Mouse (Mus musculus) left cerebral cortex, adult 2 months (tissue): ENCODE results near the gene Sowaha. TPM values are rescaled to one million over a fixed set of nuclear protein-coding genes. Genes with fewer than 3 reads are reported as not detected.
A peak's percentile ranks its signal among the peaks of the same experiment; 100 is the strongest.

Experiments
- DNase-seq, 2 experiments: peaks; one replicate each; pipeline ENCODE4 v3.0.0; 2021 to 2022; ENCODE audit warnings: low spot score in 2 of 2, mixed read lengths in 1 of 2; ENCODE audit errors: extremely low spot score in 1 of 2
- H3K27ac ChIP-seq: fragments of 200-600 bp; 2 replicates; pipeline ENCODE4 v1.8.1; 2022
- H3K4me3 ChIP-seq: fragments of 200-600 bp; 2 replicates; pipeline ENCODE4 v1.8.1; 2022
- CTCF ChIP-seq: fragments of 200-600 bp; IDR thresholded peaks from 2 replicates; pipeline ENCODE4 v1.8.1; 2022; ENCODE audit warnings: antibody characterized with exemption, mild to moderate bottlenecking, moderate library complexity
- intact Hi-C: fragments of 180-260 bp; cut with DNase I; formaldehyde crosslinking; loops from one replicate; pipeline ENCODE4 v1.15.1; 2025
- total RNA-seq, 2 experiments: library from RNA; stranded (reverse); gene quantifications; 2 replicates each; pipeline ENCODE4 v1.2.3; 2021

Gene Sowaha
- total RNA-seq, 2 experiments from 2014 or later = 68.8 to 83.8 TPM

DNA sequence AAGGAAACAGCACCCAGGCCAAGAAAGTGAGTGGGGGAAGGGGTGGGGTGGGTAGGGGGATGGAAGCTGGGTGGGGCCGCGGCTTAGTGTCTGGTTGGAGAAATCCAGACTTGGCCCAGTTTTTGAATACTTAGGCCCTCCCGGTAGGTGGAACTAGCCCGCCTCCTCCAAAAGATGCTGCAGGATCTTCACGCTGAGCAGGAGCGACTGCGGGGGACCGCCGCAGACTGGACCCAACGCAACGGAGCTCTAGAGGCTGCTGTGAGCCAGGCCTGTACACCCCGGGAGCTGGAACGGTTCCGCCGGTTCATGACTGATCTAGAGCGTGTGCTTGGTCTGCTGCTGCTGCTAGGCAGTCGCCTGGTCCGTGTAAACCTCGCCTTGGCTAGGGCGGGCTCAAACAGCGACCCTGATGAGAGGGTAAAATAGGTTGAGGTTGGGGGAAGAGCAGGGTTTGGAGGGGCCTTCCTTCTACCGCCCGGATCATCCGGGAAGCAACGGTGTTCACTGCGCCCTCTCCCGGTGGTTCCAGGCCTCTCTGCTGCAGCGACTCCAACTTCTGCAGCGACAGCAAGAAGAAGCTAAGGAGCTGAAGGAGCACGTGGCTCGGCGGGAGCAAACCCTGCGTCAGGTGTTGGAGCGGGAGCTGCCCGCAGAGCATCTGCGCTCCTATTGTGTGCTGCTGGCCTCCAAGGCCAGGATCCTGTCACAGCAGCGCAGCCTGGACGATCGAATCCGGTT, 13.7 kb downstream of the Sowaha start:
- peak; percentile 85 to 86 for DNase-seq
- intact Hi-C loops = loop anchor here (10.0 kb wide), 1 partner anchor 378 kb away; no protein-coding TSS in a partner anchor
- H3K4me3 ChIP-seq = peak overlapping the region; percentile 38
- peak overlapping the region; percentile 77 for H3K27ac ChIP-seq
- TF ChIP-seq CTCF = peak; percentile 85

GRCm38 (mm10) chr11:53463551-53464424, 16.3 kb downstream of the Sowaha start:
- peak overlapping the region; percentile 74 for H3K27ac ChIP-seq
- H3K4me3 ChIP-seq = peak overlapping the region; percentile 49
- DNase-seq = peak; percentile 75 to 78
- TF ChIP-seq CTCF = no peak
- intact Hi-C loops = loop anchor here (10.0 kb wide), 1 partner anchor 381 kb away; no protein-coding TSS in a partner anchor

DNA sequence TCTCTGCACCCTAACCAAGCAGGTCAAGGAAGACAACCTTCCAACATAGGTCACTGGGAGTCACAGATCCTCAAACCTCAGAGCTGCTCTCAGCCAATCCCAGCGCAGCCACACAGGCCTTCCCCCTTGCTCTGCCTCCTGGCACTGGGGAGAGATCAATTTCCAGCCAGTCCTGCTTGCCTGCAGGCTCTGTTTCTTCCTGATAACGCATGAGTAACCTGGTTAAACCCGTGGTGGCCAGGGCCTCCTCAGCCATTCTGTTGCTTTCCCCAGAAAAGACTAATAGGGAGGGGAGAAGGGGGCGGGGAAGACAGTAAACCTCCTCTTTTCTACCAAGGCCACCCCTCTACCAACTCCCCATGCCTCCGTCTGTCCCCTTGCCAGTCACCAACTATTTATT, 18.3 kb downstream of the Sowaha start:
- H3K27ac ChIP-seq = no peak overlapping the region
- no peak for TF ChIP-seq CTCF
- no peak overlapping the region for H3K4me3 ChIP-seq
- intact Hi-C loops = loop anchor here (10.0 kb wide), 1 partner anchor 383 kb away; no protein-coding TSS in a partner anchor
- DNase-seq = no peak

DNA sequence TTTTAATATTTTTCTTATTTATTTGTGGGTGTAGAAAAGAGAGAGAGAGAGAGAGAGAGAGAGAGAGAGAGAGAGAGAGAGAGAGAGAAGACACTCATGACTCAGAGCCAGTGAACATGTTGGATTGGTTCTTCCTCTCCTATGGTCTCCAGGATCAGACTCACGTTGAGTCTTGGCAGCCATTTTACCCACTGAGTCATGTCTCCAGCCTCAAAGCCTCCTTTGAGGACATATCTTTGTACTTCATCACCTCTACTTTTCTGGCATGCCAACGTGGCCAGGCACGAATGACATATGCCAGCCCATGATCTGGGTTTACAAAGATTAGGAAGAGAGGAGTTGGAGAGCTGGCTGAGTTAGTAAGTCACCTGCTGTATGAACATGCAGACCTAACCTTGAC, 19.9 kb downstream of the Sowaha start:
- Histone ChIP-seq H3K27ac (no peak overlapping the region), H3K4me3 (no peak overlapping the region)
- intact Hi-C loops = loop anchor here (10.0 kb wide), 1 partner anchor 385 kb away; no protein-coding TSS in a partner anchor
- no peak for TF ChIP-seq CTCF
- no peak for DNase-seq

DNA sequence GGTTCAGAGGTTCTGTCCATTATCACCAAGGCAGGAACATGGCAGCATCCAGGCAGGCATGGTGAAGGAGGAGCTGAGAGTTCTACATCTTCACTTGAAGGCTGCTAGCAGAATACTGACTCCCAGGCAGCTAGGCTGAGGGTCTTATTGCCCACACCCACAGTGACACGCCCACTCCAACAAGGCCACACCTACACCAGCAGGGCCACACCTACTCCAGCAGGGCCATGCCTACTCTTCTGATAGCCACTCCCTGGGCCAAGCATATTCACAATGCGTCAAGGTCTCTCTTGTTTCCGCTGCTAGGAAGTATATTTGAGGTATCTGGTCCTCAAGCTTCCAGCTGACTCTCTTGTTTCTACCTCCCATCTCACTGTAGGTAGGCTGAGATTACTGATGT, 21.1 kb downstream of the Sowaha start:
- no peak overlapping the region for H3K4me3 ChIP-seq
- no peak for DNase-seq
- no peak for TF ChIP-seq CTCF
- no peak overlapping the region for H3K27ac ChIP-seq
- intact Hi-C loops = loop anchor here (10.0 kb wide), 1 partner anchor 1044 kb away; no protein-coding TSS in a partner anchor

DNA sequence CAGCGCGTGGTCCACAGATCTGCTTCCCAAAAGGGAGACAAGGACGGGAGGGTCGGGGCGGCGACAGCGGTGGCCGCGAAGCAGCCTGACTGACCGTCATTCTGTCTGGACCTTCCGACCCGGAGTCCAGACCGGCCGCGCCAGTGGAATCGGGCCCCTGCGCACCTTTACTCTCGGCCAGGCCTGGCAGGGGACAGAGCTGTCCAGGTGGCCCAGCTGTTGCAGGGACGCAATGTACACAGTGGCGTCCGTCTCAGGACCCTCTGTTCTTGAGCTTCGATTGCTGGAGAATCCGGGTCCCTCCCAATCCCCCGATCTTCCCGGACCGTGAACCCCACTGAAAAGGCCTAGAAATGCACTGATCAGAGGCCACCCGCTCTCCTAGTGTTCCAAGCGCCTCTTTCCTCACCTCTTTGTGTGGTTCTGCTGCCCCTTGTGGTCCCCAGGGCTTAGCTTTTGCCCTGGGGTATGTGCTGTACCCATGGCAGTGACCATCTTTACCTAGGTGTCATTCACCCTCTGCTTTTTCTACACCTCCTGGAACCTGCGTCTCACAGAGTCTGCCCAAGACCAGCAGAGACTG, 22.6 kb downstream of the Sowaha start:
- Histone ChIP-seq H3K27ac (peak overlapping the region; percentile 71), H3K4me3 (peak overlapping the region; percentile 60)
- no peak for DNase-seq
- intact Hi-C loops = loop anchor here (10.0 kb wide), 1 partner anchor 1043 kb away; no protein-coding TSS in a partner anchor
- TF ChIP-seq CTCF = peak; percentile 21

- H3K4me3 ChIP-seq = peak within 1 kb of the TSS; percentile 60
- intact Hi-C loops = loop anchor here (10.0 kb wide), 1 partner anchor 1042 kb away; no protein-coding TSS in a partner anchor
- peak within 1 kb of the TSS; percentile 71 for H3K27ac ChIP-seq
- no peak for DNase-seq
- peak; percentile 57 for TF ChIP-seq CTCF
Observed at GRCm38 (mm10) chr11:53456474-53457371, 23.4 kb downstream of the Sowaha start, which contains the start of the genes Gm10447 and Shroom1. Gene Gm10447 (minus strand): TSS chr11:53457110. Gene Shroom1 (plus strand): TSS chr11:53457205.

GRCm38 (mm10) chr11:53453031-53453430, 27.0 kb downstream of the Sowaha start:
- intact Hi-C loops = loop anchor here (10.0 kb wide), 1 partner anchor 1038 kb away; no protein-coding TSS in a partner anchor
- Histone ChIP-seq H3K4me3 (no peak overlapping the region), H3K27ac (no peak overlapping the region)
- DNase-seq = no peak
- TF ChIP-seq CTCF = no peak

GRCm38 (mm10) chr11:53452396-53452795, 27.7 kb downstream of the Sowaha start:
- Histone ChIP-seq H3K27ac (no peak overlapping the region), H3K4me3 (no peak overlapping the region)
- intact Hi-C loops = loop anchor here (10.0 kb wide), 1 partner anchor 1038 kb away; no protein-coding TSS in a partner anchor
- no peak for TF ChIP-seq CTCF
- DNase-seq = no peak

GRCm38 (mm10) chr11:53451361-53451760, 28.7 kb downstream of the Sowaha start:
- no peak overlapping the region for H3K27ac ChIP-seq
- no peak for TF ChIP-seq CTCF
- H3K4me3 ChIP-seq = no peak overlapping the region
- no peak for DNase-seq
- intact Hi-C loops = loop anchor here (10.0 kb wide), 1 partner anchor 1037 kb away; no protein-coding TSS in a partner anchor
